Mouse (Mus musculus): ENCODE measurements around the gene Adam19. TPM values are rescaled to one million over a fixed set of nuclear protein-coding genes. Genes with fewer than 3 reads are reported as not detected.

Adam19 gene
- polyA plus RNA-seq, 1 experiment from 2014 or later: 12.6 TPM

DNA sequence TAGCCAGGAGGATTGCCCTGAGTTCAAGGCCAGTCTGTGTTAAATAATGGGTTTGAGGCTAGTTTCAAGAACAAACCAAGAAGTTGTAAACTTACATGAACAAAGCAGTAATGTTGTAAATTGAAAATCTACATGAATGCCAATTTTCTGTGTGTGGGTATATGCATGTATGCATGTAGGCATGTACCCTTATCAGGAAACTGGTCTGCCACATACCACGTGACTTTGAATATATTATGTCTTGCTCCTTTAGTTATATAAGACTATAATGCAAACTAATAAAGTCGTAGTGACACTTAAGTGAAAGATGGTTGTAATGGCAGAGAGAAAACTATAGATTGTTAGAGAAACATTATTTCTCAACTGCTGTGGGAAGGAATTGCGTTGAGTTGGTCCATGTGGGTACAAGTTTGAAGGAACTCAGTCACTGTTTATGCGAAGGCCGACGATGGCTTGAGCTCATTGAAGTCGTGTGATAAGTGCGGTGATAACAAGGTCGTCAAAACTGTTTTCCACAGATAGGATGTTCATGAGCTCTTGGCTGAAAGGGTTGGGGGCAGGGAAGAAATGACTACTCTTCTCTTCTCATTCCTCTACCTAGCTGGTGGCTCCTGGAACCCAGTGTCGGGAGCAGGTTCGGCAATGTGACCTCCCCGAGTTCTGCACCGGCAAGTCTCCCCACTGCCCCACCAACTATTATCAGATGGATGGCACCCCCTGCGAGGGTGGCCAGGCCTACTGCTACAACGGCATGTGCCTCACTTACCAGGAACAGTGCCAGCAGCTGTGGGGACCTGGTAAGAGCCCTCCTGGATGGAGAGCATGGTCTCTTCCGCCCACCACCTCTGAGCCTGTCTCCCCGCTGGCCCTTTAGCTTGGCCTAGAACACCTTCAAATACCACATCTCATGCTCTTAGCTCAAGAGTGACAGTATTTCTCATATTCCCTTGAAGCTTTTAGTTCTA lies 75.5 kb downstream of the Adam19 start:
- H3K27me3 ChIP-seq: no peaks in the 10 kb centered on the region
- H3K36me3 ChIP-seq: peaks cover 34% of the 10 kb centered on the region

DNA sequence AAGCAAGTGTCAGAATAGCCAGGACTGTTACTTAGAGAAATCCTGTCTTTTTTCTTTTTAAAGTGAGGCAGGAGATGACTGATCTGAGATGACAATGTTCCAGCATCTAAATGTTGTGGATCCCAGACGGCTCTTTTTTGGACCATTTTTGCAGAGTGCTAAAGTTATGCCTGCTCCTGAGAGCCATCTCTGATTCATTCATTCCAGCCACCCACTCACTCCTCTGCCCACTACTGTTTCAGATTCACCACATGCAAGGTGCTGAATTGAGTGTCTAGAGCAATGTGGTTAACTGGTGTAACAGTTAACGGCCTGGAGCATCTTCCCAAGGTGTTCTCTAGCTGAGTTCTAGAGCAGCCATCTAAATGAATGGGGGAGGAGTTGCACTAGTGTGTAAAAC lies 79.1 kb downstream of the Adam19 start:
- WGBS: 95% methylated on average over 2 of the region's 2 CpGs
- Histone ChIP-seq H3K9ac (no peak overlapping the region), H3K4me1 (replicated peaks) (no peaks in the 10 kb centered on the region), H3K4me3 (no peak overlapping the region), H3K9me3 (no peaks in the 10 kb centered on the region), H3K27ac (replicated peaks) (no peak overlapping the region), H3K36me3 (peaks cover 51% of the 10 kb centered on the region), H3K4me2 (no peak overlapping the region), H3K27me3 (no peaks in the 10 kb centered on the region)
- ATAC-seq (ENCODE audit: low FRiP score, low read depth): no peak

More for the DNA sequence above, 75.5 kb downstream of the Adam19 start:
- no peak for ATAC-seq (ENCODE audit: low FRiP score, low read depth)
- WGBS: 94% methylated on average over 17 of the region's 17 CpGs
- Histone ChIP-seq H3K27ac (replicated peaks) (no peak overlapping the region), H3K4me3 (no peak overlapping the region), H3K9me3 (no peaks in the 10 kb centered on the region), H3K4me2 (no peak overlapping the region), H3K4me1 (replicated peaks) (no peaks in the 10 kb centered on the region), H3K9ac (no peak overlapping the region)

DNA sequence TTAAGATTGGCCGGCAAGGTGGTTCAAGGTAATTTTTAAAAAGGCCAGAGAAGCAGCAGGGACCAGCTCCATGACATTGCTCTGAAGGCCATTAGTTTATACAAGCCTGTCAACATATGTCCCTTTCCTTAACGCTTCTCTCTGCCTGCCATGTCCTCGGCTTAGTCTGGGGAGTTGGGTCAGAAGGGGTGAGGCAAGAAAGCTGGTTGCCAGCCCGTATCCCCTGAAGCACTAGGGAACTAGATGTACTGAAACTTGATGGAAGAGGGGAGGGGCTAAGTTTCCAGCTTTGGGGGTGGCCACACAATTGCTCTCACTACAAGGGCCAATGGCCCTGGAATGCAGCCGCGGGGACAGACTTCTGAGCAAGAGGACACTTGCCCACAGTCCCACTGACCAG lies 87.5 kb downstream of the Adam19 start:
- 84% methylated on average over 6 of the region's 6 CpGs for WGBS
- Histone ChIP-seq H3K4me1 (replicated peaks) (no peaks in the 10 kb centered on the region), H3K27ac (replicated peaks) (no peak overlapping the region), H3K9ac (no peak overlapping the region), H3K9me3 (no peaks in the 10 kb centered on the region), H3K4me2 (no peak overlapping the region), H3K4me3 (no peak overlapping the region), H3K36me3 (peaks cover 49% of the 10 kb centered on the region), H3K27me3 (no peaks in the 10 kb centered on the region)
- no peak for ATAC-seq (ENCODE audit: low FRiP score, low read depth)

DNA sequence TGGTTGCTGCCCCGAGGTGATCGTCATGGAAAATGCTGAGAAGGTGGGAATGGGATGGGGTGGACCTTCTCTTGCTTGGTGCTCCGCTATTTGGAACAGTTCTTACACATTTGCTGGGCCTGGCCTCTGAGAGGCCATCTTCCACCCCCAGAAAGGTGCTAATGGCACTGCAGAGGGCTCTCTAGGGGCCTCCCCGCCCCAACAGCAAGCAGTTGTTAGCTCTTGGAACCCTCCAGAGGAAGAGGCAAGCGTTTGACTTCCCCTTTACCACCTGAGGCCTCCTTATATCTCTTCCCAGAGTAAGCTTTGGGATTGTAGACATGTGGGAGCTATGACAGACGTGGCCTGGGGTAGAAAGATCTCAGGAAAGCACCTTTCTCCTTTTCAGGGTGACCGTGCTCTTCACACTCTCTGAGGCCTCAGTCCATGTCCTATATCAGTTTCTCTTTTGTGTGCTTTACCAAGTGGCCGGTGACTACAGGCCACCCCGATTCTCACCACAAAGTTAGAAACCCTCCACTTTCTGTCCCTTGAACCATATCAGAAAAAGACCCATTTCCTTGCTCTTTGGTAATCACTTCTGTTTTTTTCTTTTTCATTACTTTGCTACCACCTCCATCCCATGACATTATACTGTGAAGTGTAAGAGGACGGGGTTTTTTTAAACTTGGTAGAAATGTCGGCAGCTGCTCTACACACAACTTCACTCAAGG lies 89.5 kb downstream of the Adam19 start:
- no peaks in the 10 kb centered on the region for H3K4me1 ChIP-seq (replicated peaks)
- ATAC-seq (ENCODE audit: low FRiP score, low read depth): no peak
- H3K4me3 ChIP-seq: no peak overlapping the region
- no peak overlapping the region for H3K4me2 ChIP-seq
- H3K27ac ChIP-seq (replicated peaks): no peak overlapping the region
- H3K36me3 ChIP-seq: peaks cover 31% of the 10 kb centered on the region
- WGBS: 89% methylated on average over 11 of the region's 11 CpGs
- no peaks in the 10 kb centered on the region for H3K9me3 ChIP-seq
- H3K27me3 ChIP-seq: no peaks in the 10 kb centered on the region
- H3K9ac ChIP-seq: no peak overlapping the region

DNA sequence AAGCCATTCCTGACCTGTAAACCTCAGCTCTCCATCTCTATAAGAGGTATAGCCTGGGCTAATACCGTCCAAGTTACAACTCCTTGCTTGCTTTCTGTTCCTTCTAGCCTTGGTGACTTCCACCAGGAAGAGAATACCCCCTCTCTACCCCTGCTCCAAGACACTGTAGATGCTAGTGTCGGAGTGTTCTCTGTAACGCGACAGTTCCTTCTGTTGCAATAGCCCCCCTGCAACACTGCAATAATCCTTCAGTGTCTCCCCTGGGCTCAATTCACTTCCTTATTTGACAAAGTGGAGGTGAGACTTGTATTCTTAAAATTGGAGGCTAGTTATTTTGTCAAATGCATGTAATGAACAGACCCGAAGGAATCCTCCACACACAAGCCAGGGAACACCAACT lies 90.8 kb downstream of the Adam19 start:
- peaks cover 18% of the 10 kb centered on the region for H3K36me3 ChIP-seq
- no peaks in the 10 kb centered on the region for H3K27me3 ChIP-seq
- no peak overlapping the region for H3K4me3 ChIP-seq
- no peak overlapping the region for H3K9ac ChIP-seq
- H3K4me1 ChIP-seq (replicated peaks): no peaks in the 10 kb centered on the region
- 82% methylated on average over 5 of the region's 5 CpGs for WGBS
- H3K4me2 ChIP-seq: no peak overlapping the region
- no peak overlapping the region for H3K27ac ChIP-seq (replicated peaks)
- ATAC-seq (ENCODE audit: low FRiP score, low read depth): no peak
- H3K9me3 ChIP-seq: no peaks in the 10 kb centered on the region

DNA sequence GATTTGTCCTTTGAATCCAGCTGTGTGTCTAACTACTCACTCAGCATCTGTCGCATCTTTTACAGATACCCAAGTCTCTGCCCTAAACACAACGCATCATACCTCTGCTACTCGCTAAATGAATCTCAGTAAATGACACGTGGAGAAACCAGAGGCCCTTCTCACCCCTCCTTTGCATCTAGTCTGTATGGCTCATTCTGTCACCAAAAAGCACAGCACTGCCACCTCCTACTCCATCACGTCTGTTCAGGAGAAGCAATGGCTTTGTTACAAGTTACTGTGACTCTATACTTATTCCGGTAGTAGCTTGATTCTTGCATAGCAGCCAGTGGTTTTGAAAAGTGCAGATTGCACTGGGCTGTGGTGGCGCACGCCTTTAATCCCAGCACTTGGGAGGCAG lies 101.2 kb downstream of the Adam19 start:
- H3K27ac ChIP-seq (replicated peaks): no peak overlapping the region
- no peak overlapping the region for H3K4me3 ChIP-seq
- H3K4me2 ChIP-seq: no peak overlapping the region
- H3K36me3 ChIP-seq: no peaks in the 10 kb centered on the region
- ATAC-seq (ENCODE audit: low FRiP score, low read depth): no peak
- H3K9ac ChIP-seq: no peak overlapping the region
- 88% methylated on average over 8 of the region's 8 CpGs for WGBS
- no peaks in the 10 kb centered on the region for H3K4me1 ChIP-seq (replicated peaks)
- no peaks in the 10 kb centered on the region for H3K9me3 ChIP-seq
- H3K27me3 ChIP-seq: no peaks in the 10 kb centered on the region

DNA sequence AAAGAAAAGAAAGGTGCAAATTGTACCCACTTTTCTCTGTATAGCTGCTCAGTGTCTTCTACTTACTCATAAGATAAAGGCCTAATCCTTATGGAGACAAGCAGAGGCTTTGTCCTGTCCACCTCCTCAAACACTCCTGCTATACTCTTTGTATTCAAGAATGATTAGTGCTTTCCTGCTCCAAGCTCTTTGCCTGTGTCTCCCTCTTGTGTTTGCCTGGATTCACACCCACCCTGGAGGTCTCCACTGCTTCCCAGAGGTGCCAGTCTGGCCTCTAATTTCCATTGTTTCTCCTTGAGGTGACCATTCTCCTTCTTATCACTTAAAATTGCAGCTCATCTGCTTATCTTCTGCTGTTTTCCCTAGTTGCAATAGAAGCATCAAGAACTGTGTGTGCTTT lies 101.7 kb downstream of the Adam19 start:
- Histone ChIP-seq H3K4me2 (no peak overlapping the region), H3K27me3 (no peaks in the 10 kb centered on the region), H3K9me3 (no peaks in the 10 kb centered on the region), H3K4me1 (replicated peaks) (no peaks in the 10 kb centered on the region), H3K9ac (no peak overlapping the region), H3K36me3 (no peaks in the 10 kb centered on the region), H3K4me3 (no peak overlapping the region), H3K27ac (replicated peaks) (no peak overlapping the region)
- no peak for ATAC-seq (ENCODE audit: low FRiP score, low read depth)

DNA sequence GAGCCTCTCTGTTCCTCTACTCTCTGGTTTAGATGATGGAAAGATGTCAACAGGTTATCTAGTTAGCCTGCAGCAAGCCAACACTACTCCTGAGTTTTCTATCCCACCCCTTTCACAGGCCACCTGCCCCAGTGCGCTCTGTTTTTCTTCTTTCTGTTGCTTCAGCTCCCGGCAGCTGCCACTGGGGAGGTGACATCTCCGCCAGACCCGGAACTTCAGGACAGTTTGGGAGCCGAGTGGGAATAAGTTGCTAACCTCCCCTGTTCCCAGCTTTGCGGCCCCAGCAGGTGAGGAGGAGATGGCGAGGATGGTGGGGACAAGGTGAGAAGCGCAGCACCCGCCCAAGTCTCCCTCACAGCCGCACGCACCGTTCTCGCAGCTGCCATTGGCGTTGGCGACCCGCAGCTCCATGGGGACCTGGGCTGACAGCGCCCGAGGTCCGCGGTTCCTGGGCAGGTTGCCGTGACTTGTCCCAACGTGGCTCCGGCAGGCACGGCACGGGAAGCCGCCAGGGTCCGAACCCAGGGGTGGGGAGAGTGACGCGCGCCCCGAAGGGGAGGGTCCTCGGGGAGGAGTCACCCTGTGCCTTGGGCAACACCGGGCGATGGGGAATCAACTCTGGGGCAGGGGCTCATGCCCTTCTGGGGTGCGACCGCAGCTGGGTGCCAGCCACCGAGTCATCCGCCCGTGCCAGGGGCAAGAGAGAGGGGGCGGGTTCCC lies 110.2 kb downstream of the Adam19 start, which contains the start of gene Nipal4:
TSS of gene Nipal4 (minus strand) at position 643 of the 720 bp plus-strand sequence.
- WGBS: 2% methylated on average over 40 of the region's 40 CpGs

DNA sequence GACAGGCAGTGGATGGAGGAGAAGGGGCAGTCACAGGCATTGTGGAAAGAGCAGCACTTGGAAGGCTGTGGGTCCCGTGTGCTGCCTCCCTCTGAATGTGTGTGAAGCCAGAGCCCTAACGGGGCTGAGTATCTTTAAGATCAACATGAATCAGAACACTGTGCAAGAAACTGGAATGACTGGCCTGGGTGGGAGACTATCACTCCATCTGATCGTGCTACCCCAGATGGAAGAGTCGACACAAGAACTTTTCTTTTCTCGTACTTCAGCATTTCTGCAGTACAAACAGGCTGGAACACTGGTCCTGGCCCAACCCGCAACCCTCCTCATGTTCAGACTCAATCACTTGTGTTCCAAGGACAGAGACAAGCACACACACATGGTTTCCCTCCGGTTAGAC lies 112.7 kb downstream of the Adam19 start:
- no peak for ATAC-seq (ENCODE audit: low FRiP score, low read depth)
- Histone ChIP-seq H3K9ac (no peak overlapping the region), H3K9me3 (no peaks in the 10 kb centered on the region), H3K4me1 (replicated peaks) (peaks cover 9% of the 10 kb centered on the region), H3K4me2 (no peak overlapping the region), H3K27me3 (peaks cover 6% of the 10 kb centered on the region; the same call in 1 of the 2 replicates), H3K36me3 (no peaks in the 10 kb centered on the region), H3K4me3 (no peak overlapping the region), H3K27ac (replicated peaks) (no peak overlapping the region)
- WGBS: 93% methylated on average over 7 of the region's 7 CpGs

More for the DNA sequence above, 110.2 kb downstream of the Adam19 start, which contains the start of gene Nipal4:
- peak within 1 kb of the TSS; percentile 48 for H3K4me3 ChIP-seq
- peak within 1 kb of the TSS; percentile 96 for H3K4me2 ChIP-seq
- peak within 1 kb of the TSS; percentile 45 for H3K9ac ChIP-seq
- no peaks in the 10 kb centered on the region for H3K9me3 ChIP-seq
- H3K27ac ChIP-seq (replicated peaks): no peak within 1 kb of the TSS
- H3K4me1 ChIP-seq (replicated peaks): peaks cover 9% of the 10 kb centered on the region
- no peaks in the 10 kb centered on the region for H3K36me3 ChIP-seq
- peak; percentile 54 for ATAC-seq (ENCODE audit: low FRiP score, low read depth)
- H3K27me3 ChIP-seq: peaks cover 6% of the 10 kb centered on the region; the same call in 1 of the 2 replicates

DNA sequence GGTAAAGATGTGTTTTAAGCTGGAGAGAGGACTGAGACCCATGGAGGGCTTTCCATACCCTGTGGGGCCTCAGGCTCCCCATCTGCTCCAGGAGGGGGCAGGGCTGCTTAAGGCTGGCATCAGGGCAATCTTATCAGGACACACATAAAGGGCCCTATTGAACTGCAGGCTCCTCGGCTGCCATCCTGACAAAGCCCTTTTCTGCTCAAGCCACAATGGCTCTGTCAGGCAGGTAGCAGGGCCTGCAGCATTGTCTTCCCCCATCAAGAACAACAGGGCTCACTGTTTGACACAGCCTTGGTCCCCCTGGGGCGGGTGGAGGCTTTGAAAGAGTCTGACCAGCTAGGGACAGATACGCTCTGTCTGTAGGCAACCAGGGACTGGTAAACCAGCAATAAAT lies 114.1 kb downstream of the Adam19 start:
- Histone ChIP-seq H3K9ac (no peak overlapping the region), H3K4me1 (replicated peaks) (peaks cover 9% of the 10 kb centered on the region), H3K9me3 (no peaks in the 10 kb centered on the region), H3K4me2 (no peak overlapping the region), H3K27me3 (peaks cover 6% of the 10 kb centered on the region; the same call in 1 of the 2 replicates), H3K36me3 (no peaks in the 10 kb centered on the region), H3K27ac (replicated peaks) (no peak overlapping the region), H3K4me3 (no peak overlapping the region)
- WGBS: 33% methylated on average over 3 of the region's 3 CpGs
- ATAC-seq (ENCODE audit: low FRiP score, low read depth): no peak

DNA sequence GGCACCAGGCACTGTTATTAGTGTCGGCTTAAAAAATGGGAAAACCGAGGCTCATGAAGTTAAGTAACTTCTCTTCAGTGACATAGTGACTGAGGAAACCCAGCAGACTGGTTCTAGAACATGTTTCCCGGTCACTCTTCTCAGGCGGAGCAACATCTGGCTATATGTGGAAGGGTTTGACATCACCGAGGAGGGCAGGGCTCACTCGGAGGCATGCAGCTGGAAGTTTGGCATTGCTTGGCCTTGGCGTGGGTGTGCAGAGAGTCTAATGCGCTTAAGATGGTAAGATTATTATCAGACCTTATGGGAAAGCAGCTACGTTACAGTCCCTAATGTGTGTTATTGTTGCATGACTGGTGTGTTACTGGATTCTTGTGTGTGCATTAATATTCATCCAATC lies 116.3 kb downstream of the Adam19 start:
- no peak overlapping the region for H3K4me2 ChIP-seq
- no peak overlapping the region for H3K4me3 ChIP-seq
- H3K27ac ChIP-seq (replicated peaks): no peak overlapping the region
- H3K36me3 ChIP-seq: no peaks in the 10 kb centered on the region
- H3K9me3 ChIP-seq: no peaks in the 10 kb centered on the region
- ATAC-seq (ENCODE audit: low FRiP score, low read depth): no peak
- H3K27me3 ChIP-seq: no peaks in the 10 kb centered on the region
- H3K4me1 ChIP-seq (replicated peaks): no peaks in the 10 kb centered on the region
- no peak overlapping the region for H3K9ac ChIP-seq
- WGBS: 92% methylated on average over 9 of the region's 9 CpGs

DNA sequence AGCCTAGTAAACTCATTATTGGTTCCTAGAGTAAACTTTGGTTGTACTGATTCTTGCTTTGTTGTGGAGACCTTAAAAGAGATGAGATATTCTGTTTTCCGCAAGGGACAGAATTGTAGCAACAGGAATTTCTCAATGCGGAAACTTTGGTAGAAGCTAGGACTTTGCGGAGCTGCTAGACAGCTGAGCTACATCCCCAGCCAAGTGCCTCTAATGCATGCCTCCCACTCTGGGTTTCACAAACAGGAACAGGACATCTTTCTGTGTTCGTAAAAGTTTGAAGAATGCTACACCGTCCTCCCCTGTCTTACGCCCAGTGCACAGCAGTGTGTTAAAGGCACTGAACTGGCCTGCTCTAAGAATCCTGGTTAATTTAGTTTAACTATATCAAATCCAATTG lies 120.4 kb downstream of the Adam19 start:
- no peaks in the 10 kb centered on the region for H3K9me3 ChIP-seq
- H3K4me1 ChIP-seq (replicated peaks): no peaks in the 10 kb centered on the region
- WGBS: 93% methylated on average over 6 of the region's 6 CpGs
- H3K4me3 ChIP-seq: no peak overlapping the region
- H3K9ac ChIP-seq: no peak overlapping the region
- no peak overlapping the region for H3K4me2 ChIP-seq
- no peak for ATAC-seq (ENCODE audit: low FRiP score, low read depth)
- no peaks in the 10 kb centered on the region for H3K36me3 ChIP-seq
- H3K27ac ChIP-seq (replicated peaks): no peak overlapping the region
- H3K27me3 ChIP-seq: no peaks in the 10 kb centered on the region

Data from hindbrain, embryonic 15.5 days (tissue).